Mouse (Mus musculus) liver, embryonic 12.5 days (tissue): Measurements from ENCODE around the gene Aplp2. TPM values are rescaled to one million over a fixed set of nuclear protein-coding genes. Genes with fewer than 3 reads are reported as not detected.
"Not testable (repeated sequence)": the region's sequence is repeated elsewhere in the genome, so short reads cannot be mapped to it uniquely, and the experiment has no call there.

ENCODE experiments used
- ATAC-seq: fragments of 200-750 bp; cut with Nextera tagmentation; 2 replicates; pipeline ENCODE4 v1.8.0; 2017; ENCODE audit warnings: moderate number of reproducible peaks, mild to moderate bottlenecking, moderate library complexity
- H3K27ac ChIP-seq: fragments of 300-500 bp; sonication (generic); 2 replicates; pipeline ENCODE4 v1.5.1; 2016; ENCODE audit warnings: mild to moderate bottlenecking
- H3K27me3 ChIP-seq: fragments of 300-500 bp; sonication (generic); replicated peaks from 2 replicates; pipeline ENCODE4 v1.6.1; 2016; ENCODE audit warnings: mild to moderate bottlenecking, moderate library complexity
- H3K36me3 ChIP-seq: fragments of 300-500 bp; sonication (generic); 2 replicates; pipeline ENCODE4 v1.6.1; 2016; ENCODE audit warnings: mild to moderate bottlenecking, moderate library complexity
- H3K4me1 ChIP-seq: fragments of 300-500 bp; sonication (generic); 2 replicates; pipeline ENCODE4 v1.6.1; 2016
- H3K4me2 ChIP-seq: fragments of 300-500 bp; sonication (generic); 2 replicates; pipeline ENCODE4 v1.6.1; 2016; ENCODE audit warnings: mild to moderate bottlenecking, moderate library complexity
- H3K4me3 ChIP-seq: fragments of 300-500 bp; sonication (generic); 2 replicates; pipeline ENCODE4 v1.5.1; 2016; ENCODE audit warnings: mild to moderate bottlenecking, moderate library complexity
- H3K9ac ChIP-seq: fragments of 300-500 bp; sonication (generic); 2 replicates; pipeline ENCODE4 v1.6.1; 2016; ENCODE audit warnings: mild to moderate bottlenecking, moderate library complexity
- H3K9me3 ChIP-seq: fragments of 300-500 bp; sonication (generic); replicated peaks from 2 replicates; pipeline ENCODE4 v1.6.1; 2016; ENCODE audit warnings: mild to moderate bottlenecking, moderate library complexity
- WGBS: fragments of 180-500 bp; shearing (Covaris S2); methylation state at CpG from one replicate; pipeline ENCODE4 v1.1.7; 2016; ENCODE audit not compliant: insufficient replicate concordance; 5-methylcytosine and 5-hydroxymethylcytosine counted together
- polyA plus RNA-seq: library from polyadenylated mRNA; unstranded; fragments of >200 nt; fragmentation: Nextera tagmentation; extraction: Ambion mirVana; gene quantifications from 2 replicates; pipeline ENCODE4 v1.2.1, GENCODE M21; 2016

Gene Aplp2
- polyA plus RNA-seq, 1 experiment from 2014 or later, result 212 TPM

GRCm38 (mm10) chr9:31175346-31175745, 36.3 kb downstream of the Aplp2 start:
- Histone ChIP-seq H3K27me3 (no peaks in the 10 kb centered on the region), H3K4me1 (peaks cover 9% of the 10 kb centered on the region; the same call in 1 of the 2 replicates), H3K9ac (no peak overlapping the region), H3K9me3 (no peaks in the 10 kb centered on the region), H3K27ac (no peak overlapping the region), H3K4me3 (no peak overlapping the region), H3K36me3 (peaks cover 72% of the 10 kb centered on the region), H3K4me2 (no peak overlapping the region)
- ATAC-seq, result no peak
- WGBS, result 75% methylated on average over 6 of the region's 6 CpGs

- H3K36me3 ChIP-seq, result peaks cover 89% of the 10 kb centered on the region
- 89% methylated on average over 22 of the region's 22 CpGs for WGBS
Measured at GRCm38 (mm10) chr9:31168356-31169093, 43.1 kb downstream of the Aplp2 start.

GRCm38 (mm10) chr9:31167305-31167704, 44.3 kb downstream of the Aplp2 start:
- Histone ChIP-seq H3K27ac (no peak overlapping the region), H3K4me3 (no peak overlapping the region), H3K9ac (no peak overlapping the region), H3K27me3 (no peaks in the 10 kb centered on the region), H3K36me3 (peaks cover 92% of the 10 kb centered on the region), H3K9me3 (no peaks in the 10 kb centered on the region), H3K4me2 (no peak overlapping the region), H3K4me1 (no peaks in the 10 kb centered on the region)
- no peak for ATAC-seq
- 90% methylated on average over 13 of the region's 13 CpGs for WGBS

More at GRCm38 (mm10) chr9:31168356-31169093, 43.1 kb downstream of the Aplp2 start:
- H3K4me3 ChIP-seq, result no peak overlapping the region
- no peak overlapping the region for H3K9ac ChIP-seq
- H3K27ac ChIP-seq, result no peak overlapping the region
- H3K4me2 ChIP-seq, result no peak overlapping the region
- no peaks in the 10 kb centered on the region for H3K27me3 ChIP-seq
- H3K4me1 ChIP-seq, result no peaks in the 10 kb centered on the region
- ATAC-seq, result no peak
- H3K9me3 ChIP-seq, result no peaks in the 10 kb centered on the region

GRCm38 (mm10) chr9:31165505-31165904, 46.1 kb downstream of the Aplp2 start:
- not testable (repeated sequence) for H3K9me3 ChIP-seq, H3K4me2 ChIP-seq, H3K4me3 ChIP-seq, H3K27ac ChIP-seq, ATAC-seq, H3K27me3 ChIP-seq, H3K9ac ChIP-seq, H3K4me1 ChIP-seq
- H3K36me3 ChIP-seq, result peaks cover 94% of the 10 kb centered on the region
- WGBS, result 69% methylated on average over 3 of the region's 3 CpGs

GRCm38 (mm10) chr9:31163327-31163726, 48.3 kb downstream of the Aplp2 start:
- Histone ChIP-seq H3K27me3 (no peaks in the 10 kb centered on the region), H3K4me2 (no peak overlapping the region), H3K36me3 (peaks cover 97% of the 10 kb centered on the region), H3K9ac (no peak overlapping the region), H3K9me3 (no peaks in the 10 kb centered on the region), H3K27ac (no peak overlapping the region), H3K4me1 (no peaks in the 10 kb centered on the region), H3K4me3 (no peak overlapping the region)
- ATAC-seq, result no peak
- WGBS, result 60% methylated on average over 1 of the region's 1 CpGs

GRCm38 (mm10) chr9:31162911-31163310, 48.7 kb downstream of the Aplp2 start:
- Histone ChIP-seq H3K27me3 (no peaks in the 10 kb centered on the region), H3K4me1 (no peaks in the 10 kb centered on the region), H3K36me3 (peaks cover 97% of the 10 kb centered on the region), H3K4me3 (no peak overlapping the region), H3K27ac (no peak overlapping the region), H3K9me3 (no peaks in the 10 kb centered on the region), H3K4me2 (no peak overlapping the region), H3K9ac (no peak overlapping the region)
- ATAC-seq, result no peak
- WGBS, result 15% methylated on average over 1 of the region's 1 CpGs

- Histone ChIP-seq H3K9me3 (no peaks in the 10 kb centered on the region), H3K36me3 (peaks cover 99% of the 10 kb centered on the region), H3K4me2 (no peak overlapping the region), H3K4me1 (no peaks in the 10 kb centered on the region), H3K4me3 (no peak overlapping the region), H3K27ac (no peak overlapping the region), H3K9ac (no peak overlapping the region), H3K27me3 (no peaks in the 10 kb centered on the region)
- no peak for ATAC-seq
- 79% methylated on average over 4 of the region's 4 CpGs for WGBS
Measured at GRCm38 (mm10) chr9:31159910-31160309, 51.7 kb downstream of the Aplp2 start.

GRCm38 (mm10) chr9:31156594-31156993, 55.0 kb downstream of the Aplp2 start:
- H3K27ac ChIP-seq, result no peak overlapping the region
- no peak for ATAC-seq
- no peak overlapping the region for H3K9ac ChIP-seq
- H3K36me3 ChIP-seq, result peaks cover 100% of the 10 kb centered on the region
- H3K27me3 ChIP-seq, result no peaks in the 10 kb centered on the region
- H3K9me3 ChIP-seq, result no peaks in the 10 kb centered on the region
- no peak overlapping the region for H3K4me2 ChIP-seq
- no peak overlapping the region for H3K4me3 ChIP-seq
- H3K4me1 ChIP-seq, result no peaks in the 10 kb centered on the region
- 79% methylated on average over 8 of the region's 8 CpGs for WGBS

GRCm38 (mm10) chr9:31151050-31151449, 60.6 kb downstream of the Aplp2 start:
- no peak overlapping the region for H3K4me2 ChIP-seq
- H3K4me3 ChIP-seq, result no peak overlapping the region
- H3K4me1 ChIP-seq, result no peaks in the 10 kb centered on the region
- H3K36me3 ChIP-seq, result peaks cover 95% of the 10 kb centered on the region
- no peak overlapping the region for H3K9ac ChIP-seq
- no peaks in the 10 kb centered on the region for H3K9me3 ChIP-seq
- ATAC-seq, result no peak
- no peak overlapping the region for H3K27ac ChIP-seq
- no peaks in the 10 kb centered on the region for H3K27me3 ChIP-seq
- WGBS, result 66% methylated on average over 2 of the region's 2 CpGs

- H3K4me3 ChIP-seq, result no peak overlapping the region
- H3K27ac ChIP-seq, result no peak overlapping the region
- H3K4me2 ChIP-seq, result no peak overlapping the region
- ATAC-seq, result no peak
- H3K9ac ChIP-seq, result no peak overlapping the region
- peaks cover 6% of the 10 kb centered on the region; the same call in 1 of the 2 replicates for H3K4me1 ChIP-seq
- no peaks in the 10 kb centered on the region for H3K9me3 ChIP-seq
- 80% methylated on average over 7 of the region's 7 CpGs for WGBS
- H3K27me3 ChIP-seq, result no peaks in the 10 kb centered on the region
- H3K36me3 ChIP-seq, result peaks cover 70% of the 10 kb centered on the region
Measured at GRCm38 (mm10) chr9:31148135-31148534, 63.5 kb downstream of the Aplp2 start.

GRCm38 (mm10) chr9:31145272-31145925, 66.2 kb downstream of the Aplp2 start:
- Histone ChIP-seq H3K9ac (no peak overlapping the region), H3K36me3 (peaks cover 44% of the 10 kb centered on the region), H3K4me2 (no peak overlapping the region), H3K4me1 (peaks cover 6% of the 10 kb centered on the region; the same call in 1 of the 2 replicates), H3K4me3 (no peak overlapping the region), H3K27me3 (no peaks in the 10 kb centered on the region), H3K9me3 (no peaks in the 10 kb centered on the region), H3K27ac (no peak overlapping the region)
- ATAC-seq, result no peak
- WGBS, result 45% methylated on average over 7 of the region's 7 CpGs

GRCm38 (mm10) chr9:31142924-31143323, 68.7 kb downstream of the Aplp2 start:
- no peaks in the 10 kb centered on the region for H3K9me3 ChIP-seq
- peaks cover 19% of the 10 kb centered on the region for H3K36me3 ChIP-seq
- H3K27ac ChIP-seq, result no peak overlapping the region
- no peaks in the 10 kb centered on the region for H3K27me3 ChIP-seq
- H3K4me1 ChIP-seq, result peaks cover 6% of the 10 kb centered on the region; the same call in 1 of the 2 replicates
- ATAC-seq, result no peak
- H3K4me2 ChIP-seq, result no peak overlapping the region
- WGBS, result 63% methylated on average over 1 of the region's 1 CpGs
- H3K9ac ChIP-seq, result no peak overlapping the region
- H3K4me3 ChIP-seq, result no peak overlapping the region
